Mouse (Mus musculus): ENCODE results near the gene Hormad1. TPM values are rescaled to one million over a fixed set of nuclear protein-coding genes. Genes with fewer than 3 reads are reported as not detected.

Gene Hormad1
- polyA plus RNA-seq, 1 experiment from 2014 or later: not detected

DNA sequence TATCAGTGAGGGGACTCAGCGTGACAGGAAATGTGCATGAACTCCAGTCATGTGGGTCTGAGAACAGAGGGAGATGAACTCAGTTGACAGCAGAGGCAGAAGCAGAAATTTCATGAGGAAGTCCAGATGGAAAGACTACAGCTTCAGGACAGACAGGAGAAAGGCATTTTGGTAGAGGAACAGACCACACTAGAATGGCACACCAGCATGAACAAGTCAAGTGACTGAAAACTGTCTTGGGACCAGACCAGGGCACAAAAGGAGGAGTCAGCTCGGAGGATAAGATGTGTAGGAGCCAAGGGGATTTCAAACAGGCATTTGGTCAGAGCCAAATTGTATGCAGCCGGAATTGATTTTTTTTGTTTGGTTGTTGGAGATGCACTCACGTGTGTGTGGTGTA, 76.2 kb downstream of the Hormad1 start:
- TF ChIP-seq CTCF (IDR thresholded peaks at IDR 0.05) (no peak), EP300 (IDR thresholded peaks at IDR 0.05) (no peak)
- Histone ChIP-seq H3K9ac (replicated peaks; ENCODE audit: low read depth) (no peak overlapping the region), H3K4me3 (ENCODE audit: low read depth, low read length) (no peak overlapping the region), H3K27ac (ENCODE audit: low read length) (no peak overlapping the region), H3K9me3 (ENCODE audit: low read length) (no peaks in the 10 kb centered on the region), H3K36me3 (ENCODE audit: insufficient read depth, low read length) (peaks cover 21% of the 10 kb centered on the region), H3K4me2 (replicated peaks; ENCODE audit: low read depth, low read length) (no peak overlapping the region), H3K4me1 (ENCODE audit: insufficient read depth, low read depth, low read length) (no peaks in the 10 kb centered on the region), H3K27me3 (replicated peaks; ENCODE audit: insufficient read depth, low read length) (no peaks in the 10 kb centered on the region)
- DNase-seq (ENCODE audit: low spot score) (no peak), ATAC-seq (no peak)
- 59% methylated on average over 4 of the region's 4 CpGs for WGBS

DNA sequence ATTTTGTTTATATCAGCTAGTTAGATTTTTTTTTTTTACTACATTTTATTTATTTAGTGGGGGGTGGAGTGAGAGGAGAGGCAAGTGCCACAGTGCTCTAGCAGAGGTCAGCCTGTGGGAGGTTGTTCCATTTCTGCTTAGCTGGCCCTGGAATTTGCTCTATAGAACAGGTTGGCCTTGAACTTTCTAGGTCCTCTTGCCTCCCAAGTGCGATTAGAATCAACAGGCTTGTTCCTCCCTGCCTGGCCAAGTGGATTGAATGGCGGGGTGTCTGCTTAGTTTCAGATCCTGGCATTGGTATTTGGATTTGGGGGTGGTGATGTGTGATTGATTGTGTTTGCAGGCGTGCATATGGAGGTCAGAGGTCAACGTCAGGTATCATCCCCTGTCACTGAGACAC, 76.6 kb downstream of the Hormad1 start:
- Histone ChIP-seq H3K4me1 (ENCODE audit: insufficient read depth, low read depth, low read length) (no peaks in the 10 kb centered on the region), H3K27ac (ENCODE audit: low read length) (no peak overlapping the region), H3K4me3 (ENCODE audit: low read depth, low read length) (no peak overlapping the region), H3K27me3 (replicated peaks; ENCODE audit: insufficient read depth, low read length) (no peaks in the 10 kb centered on the region), H3K9me3 (ENCODE audit: low read length) (no peaks in the 10 kb centered on the region), H3K36me3 (ENCODE audit: insufficient read depth, low read length) (peaks cover 18% of the 10 kb centered on the region; the same call in 1 of the 2 replicates), H3K9ac (replicated peaks; ENCODE audit: low read depth) (no peak overlapping the region), H3K4me2 (replicated peaks; ENCODE audit: low read depth, low read length) (no peak overlapping the region)
- WGBS: 68% methylated on average over 4 of the region's 4 CpGs
- ATAC-seq (no peak), DNase-seq (ENCODE audit: low spot score) (no peak)
- no peak for TF ChIP-seq CTCF (IDR thresholded peaks at IDR 0.05)

Other genes starting within 250 kb of the Hormad1 start
- 291 and 299 TPM in 2 replicates for gene Cers2, start 244.9 kb upstream of the Hormad1 start, polyA plus RNA-seq (2015; fragmentation: Nextera tagmentation; extraction: Ambion mirVana)
- 11.5 and 13.2 TPM in 2 replicates for gene Setdb1, start 202.5 kb upstream of the Hormad1 start, polyA plus RNA-seq (2015; fragmentation: Nextera tagmentation; extraction: Ambion mirVana)
- 0.23 and 0.45 TPM in 2 replicates for gene 4930558C23Rik, start 156.8 kb upstream of the Hormad1 start, polyA plus RNA-seq (2015; fragmentation: Nextera tagmentation; extraction: Ambion mirVana)
- 22.7 and 27.0 TPM in 2 replicates for gene Arnt, start 125.3 kb upstream of the Hormad1 start, polyA plus RNA-seq (2015; fragmentation: Nextera tagmentation; extraction: Ambion mirVana)
- 8.2 and 8.8 TPM in 2 replicates for gene Ctsk, start 60.4 kb upstream of the Hormad1 start, polyA plus RNA-seq (2015; fragmentation: Nextera tagmentation; extraction: Ambion mirVana)
- 109 and 115 TPM in 2 replicates for gene Ctss, start 32.9 kb upstream of the Hormad1 start, polyA plus RNA-seq (2015; fragmentation: Nextera tagmentation; extraction: Ambion mirVana)
- 23.1 and 25.3 TPM in 2 replicates for gene Golph3l, start 29.3 kb downstream of the Hormad1 start, polyA plus RNA-seq (2015; fragmentation: Nextera tagmentation; extraction: Ambion mirVana)
- gene Ensa, start 65.3 kb downstream of the Hormad1 start, polyA plus RNA-seq (2015; fragmentation: Nextera tagmentation; extraction: Ambion mirVana): 48.2 and 52.0 TPM in 2 replicates
- gene Mcl1, start 99.1 kb downstream of the Hormad1 start, polyA plus RNA-seq (2015; fragmentation: Nextera tagmentation; extraction: Ambion mirVana): 99.6 and 101 TPM in 2 replicates
- gene Adamtsl4, start 128.2 kb downstream of the Hormad1 start, polyA plus RNA-seq (2015; fragmentation: Nextera tagmentation; extraction: Ambion mirVana): 11.8 and 13.2 TPM in 2 replicates
- gene Ecm1, start 179.9 kb downstream of the Hormad1 start, polyA plus RNA-seq (2015; fragmentation: Nextera tagmentation; extraction: Ambion mirVana): 94.3 and 107 TPM in 2 replicates
- 18.5 and 19.3 TPM in 2 replicates for gene Tars2, start 200.5 kb downstream of the Hormad1 start, polyA plus RNA-seq (2015; fragmentation: Nextera tagmentation; extraction: Ambion mirVana)